Mouse (Mus musculus) midbrain, embryonic 10.5 days (tissue): Measurements from ENCODE around the gene Slc25a12. TPM values are rescaled to one million over a fixed set of nuclear protein-coding genes. Genes with fewer than 3 reads are reported as not detected.

Source experiments
- DNase-seq: peaks from one replicate; pipeline ENCODE4 v3.0.0-alpha.2; 2017; ENCODE audit warnings: low spot score
- H3K27ac ChIP-seq: fragments of 300-500 bp; sonication (generic); replicated peaks from 2 replicates; pipeline ENCODE4 v1.5.1; 2016; ENCODE audit warnings: mild to moderate bottlenecking
- H3K27me3 ChIP-seq: fragments of 300-500 bp; sonication (generic); 2 replicates; pipeline ENCODE4 v1.6.1; 2016; ENCODE audit warnings: low read depth, mild to moderate bottlenecking; ENCODE audit not compliant: poor library complexity, severe bottlenecking
- H3K36me3 ChIP-seq: fragments of 300-500 bp; sonication (generic); 2 replicates; pipeline ENCODE4 v1.6.1; 2016; ENCODE audit warnings: mild to moderate bottlenecking, moderate library complexity
- H3K4me1 ChIP-seq: fragments of 300-500 bp; sonication (generic); 2 replicates; pipeline ENCODE4 v1.6.1; 2016
- H3K4me3 ChIP-seq: fragments of 300-500 bp; sonication (generic); 2 replicates; pipeline ENCODE4 v1.5.1; 2016; ENCODE audit warnings: mild to moderate bottlenecking, moderate library complexity
- H3K9me3 ChIP-seq: fragments of 300-500 bp; sonication (generic); replicated peaks from 2 replicates; pipeline ENCODE4 v1.6.1; 2016; ENCODE audit warnings: mild to moderate bottlenecking
- WGBS: fragments of 180-500 bp; shearing (Covaris S2); methylation state at CpG from one replicate; pipeline ENCODE4 v1.1.7; 2016; 5-methylcytosine and 5-hydroxymethylcytosine counted together
- polyA plus RNA-seq: library from polyadenylated mRNA; unstranded; fragments of >200 nt; fragmentation: Nextera tagmentation; extraction: Ambion mirVana; gene quantifications from 2 replicates; pipeline ENCODE4 v1.2.1, GENCODE M21; 2016

Slc25a12 gene
- polyA plus RNA-seq, 1 experiment from 2014 or later: 30.0 TPM

DNA sequence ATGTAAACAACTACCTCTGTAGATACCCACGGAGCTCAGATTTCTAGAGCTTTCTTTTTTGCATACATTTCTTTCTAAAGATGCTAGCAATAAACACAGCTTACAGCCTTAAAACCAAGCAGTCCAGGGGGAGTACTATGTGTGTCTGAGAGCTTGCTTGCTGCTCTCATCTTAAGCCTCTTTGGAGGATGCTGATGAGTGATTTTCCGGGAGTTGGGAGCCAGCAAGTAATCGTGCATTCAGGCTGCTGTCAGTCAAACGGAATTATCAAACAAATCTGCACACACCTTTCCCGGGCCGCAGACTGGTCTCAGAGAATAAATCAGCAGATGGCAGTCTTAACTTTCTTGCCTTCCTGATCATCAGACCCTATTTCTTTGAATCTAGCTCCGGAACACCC lies 73.1 kb downstream of the Slc25a12 start:
- no peak overlapping the region for H3K4me3 ChIP-seq
- no peak overlapping the region for H3K27ac ChIP-seq
- H3K36me3 ChIP-seq: no peaks in the 10 kb centered on the region
- H3K27me3 ChIP-seq: no peaks in the 10 kb centered on the region
- no peaks in the 10 kb centered on the region for H3K9me3 ChIP-seq
- H3K4me1 ChIP-seq: peaks cover 60% of the 10 kb centered on the region
- DNase-seq: no peak
- 33% methylated on average over 7 of the region's 7 CpGs for WGBS

DNA sequence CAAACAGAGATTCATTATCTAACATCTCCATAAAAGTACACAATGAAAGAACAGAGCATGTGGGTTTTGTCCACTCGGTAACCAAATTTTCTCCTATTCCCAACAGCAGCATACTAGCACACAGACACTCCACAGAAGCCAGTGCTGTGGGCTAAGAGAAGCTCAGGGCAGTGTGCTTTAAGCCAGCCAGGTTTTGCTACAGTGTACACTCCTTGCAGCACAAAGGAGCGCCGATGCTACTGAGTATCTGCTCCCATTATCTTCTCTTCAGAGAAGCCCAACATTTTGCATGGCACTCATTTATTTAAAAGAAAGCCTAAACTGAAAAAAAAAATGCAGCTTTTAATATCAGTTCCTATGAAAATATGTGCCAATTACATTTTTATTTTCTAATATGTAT lies 73.6 kb downstream of the Slc25a12 start:
- Histone ChIP-seq H3K4me1 (peaks cover 65% of the 10 kb centered on the region), H3K36me3 (no peaks in the 10 kb centered on the region), H3K27ac (no peak overlapping the region), H3K27me3 (no peaks in the 10 kb centered on the region), H3K4me3 (no peak overlapping the region), H3K9me3 (no peaks in the 10 kb centered on the region)
- no peak for DNase-seq
- 67% methylated on average over 3 of the region's 3 CpGs for WGBS

DNA sequence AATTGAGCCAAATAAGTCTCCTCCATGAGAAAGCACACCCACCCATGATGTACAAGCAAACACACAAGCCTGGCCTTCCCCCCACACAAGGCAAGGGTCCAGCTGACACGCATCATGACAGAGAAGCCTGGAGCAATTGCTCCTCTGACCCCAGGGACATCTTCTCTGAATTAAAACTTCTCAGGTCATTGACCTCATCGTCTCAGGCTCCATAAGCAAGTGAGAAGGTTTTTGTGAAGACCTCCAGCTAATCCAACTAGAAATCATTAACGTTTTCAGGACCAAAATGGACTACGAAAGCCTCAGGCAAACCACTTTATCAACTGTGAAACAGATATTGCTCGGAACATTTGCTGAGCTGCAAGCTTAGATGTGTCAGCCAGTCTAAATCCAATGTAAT lies 76.0 kb downstream of the Slc25a12 start:
- Histone ChIP-seq H3K4me3 (no peak overlapping the region), H3K36me3 (no peaks in the 10 kb centered on the region), H3K27ac (no peak overlapping the region), H3K9me3 (no peaks in the 10 kb centered on the region), H3K4me1 (peaks cover 64% of the 10 kb centered on the region), H3K27me3 (no peaks in the 10 kb centered on the region)
- WGBS: 38% methylated on average over 5 of the region's 5 CpGs
- no peak for DNase-seq

DNA sequence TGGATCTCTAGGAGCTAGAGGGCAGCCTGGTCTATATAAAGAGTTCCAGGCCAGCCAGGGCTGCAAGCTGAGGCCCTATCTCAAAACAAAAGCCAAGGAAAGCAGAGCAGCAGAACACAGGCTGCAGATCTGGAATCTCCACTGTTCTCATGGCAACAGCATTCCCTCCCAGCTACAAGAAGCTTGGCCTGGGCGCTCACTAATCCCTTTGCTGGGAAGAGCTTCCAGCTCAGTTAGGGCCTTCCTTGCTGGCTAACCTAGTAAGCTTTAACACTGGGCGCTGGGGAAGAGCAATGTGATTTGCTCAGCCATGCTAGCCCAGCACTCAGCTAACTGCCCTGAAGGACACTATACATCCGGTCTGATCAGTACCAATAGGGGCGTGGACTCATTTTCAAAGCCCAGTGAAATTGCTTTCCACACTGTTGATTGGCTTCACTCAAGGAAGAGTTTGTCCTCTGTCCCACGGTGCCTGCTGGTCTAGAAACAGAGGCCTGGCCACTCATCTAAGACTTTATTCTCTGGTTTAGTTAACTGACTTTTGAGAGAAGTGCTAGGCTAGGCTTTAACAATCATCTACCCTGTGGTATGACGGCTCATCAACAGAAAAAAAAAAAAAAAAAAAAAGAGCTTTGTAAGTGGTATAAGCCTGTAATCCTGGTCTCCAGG lies 77.3 kb downstream of the Slc25a12 start:
- H3K27ac ChIP-seq: peak overlapping the region; percentile 68
- H3K36me3 ChIP-seq: no peaks in the 10 kb centered on the region
- H3K4me1 ChIP-seq: peaks cover 53% of the 10 kb centered on the region
- H3K27me3 ChIP-seq: no peaks in the 10 kb centered on the region
- no peaks in the 10 kb centered on the region for H3K9me3 ChIP-seq
- WGBS: 45% methylated on average over 6 of the region's 6 CpGs
- peak; percentile 68 for DNase-seq
- no peak overlapping the region for H3K4me3 ChIP-seq

DNA sequence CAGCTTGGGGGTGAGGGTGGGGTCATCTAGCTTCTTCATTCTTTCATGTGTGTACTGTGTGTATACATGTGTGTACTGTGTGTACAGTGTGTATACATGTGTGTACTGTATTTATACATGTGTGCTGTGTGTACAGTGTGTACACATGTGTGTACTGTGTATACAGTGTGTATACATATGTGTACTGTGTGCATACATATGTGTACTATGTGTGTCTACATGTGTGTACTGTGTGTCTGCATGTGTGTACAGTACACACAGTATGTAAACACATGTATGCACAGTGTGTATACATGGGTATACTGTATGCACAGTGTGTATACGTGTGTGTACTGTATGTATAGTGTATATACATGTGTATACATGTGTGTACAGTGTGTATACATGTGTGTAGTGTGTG lies 85.6 kb downstream of the Slc25a12 start:
- Histone ChIP-seq H3K9me3 (no peaks in the 10 kb centered on the region), H3K36me3 (peaks cover 13% of the 10 kb centered on the region), H3K27me3 (no peaks in the 10 kb centered on the region), H3K27ac (no peak overlapping the region), H3K4me1 (no peaks in the 10 kb centered on the region), H3K4me3 (no peak overlapping the region)
- WGBS: 77% methylated on average over 1 of the region's 1 CpGs
- no peak for DNase-seq

DNA sequence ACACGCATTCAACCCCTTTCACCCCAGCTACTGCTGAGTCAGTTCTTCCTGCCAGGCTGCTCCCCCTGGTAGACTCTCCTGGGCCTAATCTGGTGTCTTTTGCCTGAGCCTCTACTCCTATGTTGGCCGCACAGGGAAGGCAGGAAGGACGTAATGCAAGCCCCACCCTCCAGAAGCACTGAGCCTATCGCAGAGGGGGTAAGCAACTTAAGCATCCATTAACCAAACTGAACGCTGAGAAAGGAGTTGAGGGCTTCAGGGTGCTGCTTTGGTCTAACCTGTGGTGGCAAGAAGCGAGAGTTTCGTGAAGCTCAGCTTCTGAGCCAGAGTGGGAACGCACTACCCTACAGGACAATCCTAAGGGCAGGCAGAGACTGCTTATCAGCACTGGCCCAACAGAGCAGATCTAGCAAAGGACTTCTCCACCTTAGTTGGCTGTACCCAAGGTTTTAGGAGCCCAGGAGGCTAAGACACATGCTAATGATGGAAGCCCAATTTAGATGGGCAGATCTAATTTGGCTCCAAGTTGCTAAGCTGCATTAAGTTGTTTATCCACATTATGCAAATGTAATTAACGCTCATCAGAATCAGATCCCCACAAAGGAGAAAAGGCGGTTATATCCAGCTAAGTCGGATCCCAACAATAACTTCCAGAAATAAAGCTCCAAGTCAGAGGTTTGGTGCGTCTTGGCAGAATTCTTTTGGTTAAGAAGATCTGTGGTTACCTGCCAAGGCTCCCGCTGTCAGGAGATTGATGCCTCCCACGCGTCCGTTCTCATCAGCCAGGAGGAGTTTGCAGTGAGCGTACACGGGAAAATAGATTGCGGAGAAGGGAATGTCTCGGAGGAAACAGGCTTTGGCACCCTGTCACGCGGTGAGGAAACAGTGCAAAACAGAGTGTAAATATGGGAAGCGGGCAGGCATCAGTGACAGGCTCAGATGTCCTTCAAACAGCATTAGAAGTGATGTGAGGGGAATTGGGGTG lies 88.5 kb downstream of the Slc25a12 start:
- Histone ChIP-seq H3K27ac (no peak overlapping the region), H3K27me3 (no peaks in the 10 kb centered on the region), H3K9me3 (no peaks in the 10 kb centered on the region), H3K36me3 (peaks cover 25% of the 10 kb centered on the region), H3K4me1 (no peaks in the 10 kb centered on the region), H3K4me3 (no peak overlapping the region)
- no peak for DNase-seq
- 89% methylated on average over 23 of the region's 23 CpGs for WGBS

DNA sequence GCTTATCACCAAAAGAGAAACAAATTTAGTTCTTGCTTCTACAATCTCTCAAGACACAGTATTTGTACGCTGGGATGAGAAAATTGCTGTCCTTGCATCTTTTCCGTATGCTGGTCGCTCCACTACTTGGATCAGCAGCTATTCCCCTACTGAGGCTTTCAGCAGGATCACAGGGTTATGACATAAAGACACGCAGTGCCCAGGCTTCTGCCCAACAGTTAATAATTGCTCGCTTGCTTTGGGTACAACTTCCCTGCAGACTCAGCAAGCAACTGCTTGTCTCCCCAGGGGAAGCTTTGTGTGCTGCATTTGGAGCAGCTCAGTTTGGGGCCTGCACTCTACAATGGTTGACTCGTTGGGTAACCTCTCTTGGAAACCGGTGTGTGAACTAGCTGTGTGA lies 91.8 kb downstream of the Slc25a12 start:
- Histone ChIP-seq H3K4me3 (no peak overlapping the region), H3K9me3 (no peaks in the 10 kb centered on the region), H3K27ac (no peak overlapping the region), H3K4me1 (no peaks in the 10 kb centered on the region), H3K36me3 (peaks cover 14% of the 10 kb centered on the region; the same call in 1 of the 2 replicates), H3K27me3 (no peaks in the 10 kb centered on the region)
- no peak for DNase-seq
- WGBS: 85% methylated on average over 7 of the region's 7 CpGs

DNA sequence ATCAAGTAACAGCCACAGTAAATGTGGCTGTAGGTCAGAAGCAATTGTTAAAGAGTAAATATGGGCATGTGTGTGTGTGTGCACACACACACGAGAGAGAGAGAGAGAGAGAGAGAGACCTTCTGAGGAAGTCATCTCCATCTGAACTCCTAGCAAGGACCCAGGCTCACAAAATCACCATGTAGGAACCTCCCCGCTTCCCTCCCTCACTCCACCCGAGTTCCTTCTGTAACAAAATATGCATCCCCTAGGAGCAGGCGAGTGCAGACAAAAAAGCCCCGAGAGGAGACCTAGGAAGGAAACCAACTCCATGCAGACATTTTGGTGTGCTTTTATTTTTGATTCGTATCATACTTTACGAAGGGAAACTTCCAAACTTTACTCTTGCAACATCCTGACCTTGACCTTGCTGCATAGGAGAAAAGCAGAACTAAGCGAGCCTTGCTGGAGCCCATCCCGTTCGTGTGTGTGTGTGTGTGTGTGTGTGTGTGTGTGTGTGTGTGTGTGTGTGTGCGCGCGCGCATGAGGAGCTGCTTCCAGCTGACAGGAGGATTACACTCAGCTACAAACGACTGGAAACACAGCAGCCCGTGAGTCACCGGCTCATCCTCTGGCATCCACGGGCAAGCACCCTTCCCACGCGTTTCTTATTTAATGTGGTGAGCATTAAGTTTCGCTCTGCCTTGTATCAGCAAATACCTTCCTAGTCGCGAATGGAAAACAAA lies 93.4 kb downstream of the Slc25a12 start:
- H3K4me3 ChIP-seq: no peak overlapping the region
- H3K27me3 ChIP-seq: no peaks in the 10 kb centered on the region
- no peak for DNase-seq
- H3K36me3 ChIP-seq: peaks cover 14% of the 10 kb centered on the region; the same call in 1 of the 2 replicates
- 80% methylated on average over 23 of the region's 23 CpGs for WGBS
- H3K4me1 ChIP-seq: no peaks in the 10 kb centered on the region
- no peaks in the 10 kb centered on the region for H3K9me3 ChIP-seq
- no peak overlapping the region for H3K27ac ChIP-seq

DNA sequence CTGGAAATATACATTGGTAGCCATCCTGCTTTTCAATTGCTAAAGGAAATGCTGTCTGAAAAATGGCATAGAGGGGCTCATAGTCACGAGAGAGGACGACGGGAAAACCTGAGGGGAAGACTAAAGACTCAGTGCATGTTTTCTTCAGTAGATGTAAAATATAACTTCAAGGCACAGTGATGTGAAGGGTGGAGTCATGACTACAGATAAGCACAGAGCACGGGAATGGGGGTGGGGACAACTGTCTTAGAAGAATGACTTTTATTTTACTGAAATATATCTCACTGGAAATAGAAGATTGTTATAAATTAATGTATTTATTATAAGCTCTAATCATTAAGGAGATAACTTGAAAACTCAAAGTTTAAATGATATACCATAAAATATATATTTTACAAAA lies 97.5 kb downstream of the Slc25a12 start:
- no peak overlapping the region for H3K27ac ChIP-seq
- 84% methylated on average over 4 of the region's 4 CpGs for WGBS
- no peaks in the 10 kb centered on the region for H3K27me3 ChIP-seq
- peaks cover 43% of the 10 kb centered on the region for H3K36me3 ChIP-seq
- no peak overlapping the region for H3K4me3 ChIP-seq
- no peaks in the 10 kb centered on the region for H3K4me1 ChIP-seq
- H3K9me3 ChIP-seq: no peaks in the 10 kb centered on the region
- no peak for DNase-seq

DNA sequence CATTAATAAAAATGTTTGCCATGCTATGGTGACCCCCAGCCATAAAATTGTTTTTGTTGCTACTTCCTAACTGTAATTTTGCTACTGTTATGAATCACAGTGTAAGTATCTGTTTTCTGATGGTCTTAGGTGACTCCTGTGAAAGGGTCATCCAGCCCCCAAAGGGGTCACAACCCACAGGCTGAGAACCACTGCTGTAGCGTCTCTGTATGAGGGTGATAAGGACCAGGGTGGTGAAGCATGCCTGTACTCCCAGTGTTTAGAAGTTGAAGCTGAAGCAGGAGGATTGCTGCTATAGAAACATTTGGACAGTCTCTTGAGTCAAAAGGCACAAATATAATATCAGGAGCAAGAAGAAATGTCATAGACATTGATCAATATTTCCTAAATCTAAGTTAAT lies 98.2 kb downstream of the Slc25a12 start:
- Histone ChIP-seq H3K9me3 (no peaks in the 10 kb centered on the region), H3K4me1 (no peaks in the 10 kb centered on the region), H3K27me3 (no peaks in the 10 kb centered on the region), H3K27ac (no peak overlapping the region), H3K36me3 (peaks cover 46% of the 10 kb centered on the region), H3K4me3 (no peak overlapping the region)
- no peak for DNase-seq
- WGBS: 66% methylated on average over 1 of the region's 1 CpGs

DNA sequence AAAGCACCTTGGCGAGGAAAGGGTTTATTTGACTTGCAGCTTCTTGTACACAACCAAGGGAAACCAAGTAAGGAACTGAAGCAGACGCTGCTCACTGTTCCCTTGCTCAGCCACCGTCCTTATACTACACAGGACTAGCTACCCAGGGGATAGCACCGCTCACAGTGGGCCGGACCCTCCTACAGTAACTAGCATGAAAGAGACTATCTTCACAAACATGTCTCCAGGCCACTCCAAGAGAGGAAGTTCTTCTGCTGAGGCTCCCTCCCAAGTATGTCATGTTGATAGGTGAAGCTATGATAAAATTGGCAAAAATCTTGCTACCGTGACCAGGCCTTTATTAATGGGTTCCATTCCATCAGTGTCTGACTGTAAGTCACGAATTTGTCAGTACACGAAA lies 98.9 kb downstream of the Slc25a12 start:
- Histone ChIP-seq H3K36me3 (peaks cover 52% of the 10 kb centered on the region), H3K4me1 (no peaks in the 10 kb centered on the region), H3K4me3 (no peak overlapping the region), H3K9me3 (no peaks in the 10 kb centered on the region), H3K27me3 (no peaks in the 10 kb centered on the region), H3K27ac (no peak overlapping the region)
- WGBS: 95% methylated on average over 8 of the region's 8 CpGs
- DNase-seq: no peak

DNA sequence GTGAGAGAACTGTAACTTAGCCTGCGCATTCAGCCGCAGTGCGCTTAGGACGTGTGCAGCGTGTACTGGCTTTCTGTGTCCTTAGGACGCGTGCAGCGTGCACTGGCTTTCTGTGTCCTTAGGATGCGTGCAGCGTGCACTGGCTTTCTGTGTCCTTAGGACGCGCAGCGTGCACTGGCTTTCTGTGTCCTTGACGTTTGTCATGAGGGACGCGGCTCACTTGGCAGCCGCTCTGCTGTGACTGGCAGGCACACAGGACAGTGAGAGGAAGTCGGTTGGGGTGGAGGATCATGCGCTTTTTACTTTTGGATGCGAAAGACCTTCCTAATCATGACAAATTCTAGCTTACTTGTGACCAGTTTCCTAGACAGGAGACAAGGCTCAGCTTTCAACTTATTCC lies 103.0 kb downstream of the Slc25a12 start:
- Histone ChIP-seq H3K27me3 (no peaks in the 10 kb centered on the region), H3K36me3 (peaks cover 92% of the 10 kb centered on the region), H3K4me3 (no peak overlapping the region), H3K4me1 (no peaks in the 10 kb centered on the region), H3K9me3 (no peaks in the 10 kb centered on the region), H3K27ac (no peak overlapping the region)
- DNase-seq: no peak
- 94% methylated on average over 20 of the region's 20 CpGs for WGBS
